Mouse (Mus musculus) CH12.LX (cell line): ENCODE measurements around the gene Gm20388.

Experiments
- CHD2 ChIP-seq: IDR thresholded peaks from 2 replicates; pipeline ENCODE4 v1.6.1; 2011; ENCODE audit warnings: low read length, improper control_type of control experiment
- E2F4 ChIP-seq: IDR thresholded peaks from 2 replicates; pipeline ENCODE4 v1.6.1; 2011; ENCODE audit warnings: low read depth, low read length, improper control_type of control experiment; ENCODE audit not compliant: insufficient replicate concordance
- MAZ ChIP-seq: IDR thresholded peaks from 2 replicates; pipeline ENCODE4 v1.6.1; 2012; ENCODE audit warnings: low read depth, mild to moderate bottlenecking, inconsistent platforms, low read length, improper control_type of control experiment, moderate library complexity

- TF ChIP-seq E2F4: no peak
- no peak for TF ChIP-seq MAZ
- TF ChIP-seq CHD2: no peak
Measured at GRCm38 (mm10) chr8:123884721-123885565, 3974.3 kb downstream of the Gm20388 start.
